Mouse (Mus musculus) forebrain, embryonic 15.5 days (tissue): ENCODE results near the gene Bend3. TPM values are rescaled to one million over a fixed set of nuclear protein-coding genes. Genes with fewer than 3 reads are reported as not detected.
"Not testable (repeated sequence)": the region's sequence is repeated elsewhere in the genome, so short reads cannot be mapped to it uniquely, and the experiment has no call there.

Experiments
- ATAC-seq: fragments of 200-750 bp; cut with Nextera tagmentation; replicated peaks from 2 replicates; pipeline ENCODE4 v1.8.0; 2017; ENCODE audit warnings: mild to moderate bottlenecking, moderate TSS enrichment, moderate library complexity
- H3K27ac ChIP-seq: fragments of 300-500 bp; sonication (generic); replicated peaks from 2 replicates; pipeline ENCODE4 v1.5.1; 2015; ENCODE audit warnings: mild to moderate bottlenecking, inconsistent platforms
- H3K27me3 ChIP-seq: fragments of 300-500 bp; sonication (generic); 2 replicates; pipeline ENCODE4 v1.6.1; 2015; ENCODE audit warnings: inconsistent platforms
- H3K36me3 ChIP-seq: fragments of 300-500 bp; sonication (generic); 2 replicates; pipeline ENCODE4 v1.6.1; 2015; ENCODE audit warnings: mild to moderate bottlenecking, inconsistent platforms
- H3K4me1 ChIP-seq: fragments of 300-500 bp; sonication (generic); 2 replicates; pipeline ENCODE4 v1.6.1; 2015; ENCODE audit warnings: inconsistent platforms
- H3K4me2 ChIP-seq: fragments of 300-500 bp; sonication (generic); replicated peaks from 2 replicates; pipeline ENCODE4 v1.6.1; 2015; ENCODE audit warnings: mild to moderate bottlenecking, inconsistent platforms
- H3K4me3 ChIP-seq: fragments of 300-500 bp; sonication (generic); 2 replicates; pipeline ENCODE4 v1.5.1; 2015; ENCODE audit warnings: mild to moderate bottlenecking, inconsistent platforms
- H3K9ac ChIP-seq: fragments of 300-500 bp; sonication (generic); replicated peaks from 2 replicates; pipeline ENCODE4 v1.6.1; 2015; ENCODE audit warnings: mild to moderate bottlenecking, inconsistent platforms
- H3K9me3 ChIP-seq: fragments of 300-500 bp; sonication (generic); 2 replicates; pipeline ENCODE4 v1.6.1; 2016; ENCODE audit warnings: inconsistent platforms
- WGBS: fragments of 180-500 bp; shearing (Covaris S2); methylation state at CpG from one replicate; pipeline ENCODE4 v1.1.7; 2015; ENCODE audit warnings: mixed read lengths; 5-methylcytosine and 5-hydroxymethylcytosine counted together
- polyA plus RNA-seq: library from polyadenylated mRNA; unstranded; fragments of >200 nt; fragmentation: Nextera tagmentation; extraction: Ambion mirVana; gene quantifications from 2 replicates; pipeline ENCODE4 v1.2.1, GENCODE M21; 2015

Bend3 gene
- polyA plus RNA-seq, 1 experiment from 2014 or later = 4.2 TPM

GRCm38 (mm10) chr10:43512976-43513375, 34.3 kb downstream of the Bend3 start:
- no peak overlapping the region for H3K4me3 ChIP-seq
- no peak for ATAC-seq
- H3K27me3 ChIP-seq = no peaks in the 10 kb centered on the region
- H3K36me3 ChIP-seq = peaks cover 45% of the 10 kb centered on the region
- H3K9me3 ChIP-seq = no peaks in the 10 kb centered on the region
- peaks cover 4% of the 10 kb centered on the region; the same call in 1 of the 2 replicates for H3K4me1 ChIP-seq
- 96% methylated on average over 10 of the region's 10 CpGs for WGBS
- no peak overlapping the region for H3K27ac ChIP-seq
- no peak overlapping the region for H3K9ac ChIP-seq
- no peak overlapping the region for H3K4me2 ChIP-seq

- no peaks in the 10 kb centered on the region for H3K9me3 ChIP-seq
- no peak for ATAC-seq
- H3K4me3 ChIP-seq = no peak overlapping the region
- H3K4me1 ChIP-seq = peaks cover 4% of the 10 kb centered on the region; the same call in 1 of the 2 replicates
- no peaks in the 10 kb centered on the region for H3K27me3 ChIP-seq
- 72% methylated on average over 6 of the region's 6 CpGs for WGBS
- no peak overlapping the region for H3K4me2 ChIP-seq
- no peak overlapping the region for H3K9ac ChIP-seq
- no peak overlapping the region for H3K27ac ChIP-seq
- peaks cover 19% of the 10 kb centered on the region; the same call in 1 of the 2 replicates for H3K36me3 ChIP-seq
These were observed 38.5 kb downstream of the Bend3 start for GRCm38 (mm10) chr10:43516992-43517660.

GRCm38 (mm10) chr10:43517836-43518235, 39.2 kb downstream of the Bend3 start:
- peaks cover 4% of the 10 kb centered on the region; the same call in 1 of the 2 replicates for H3K4me1 ChIP-seq
- 54% methylated on average over 4 of the region's 4 CpGs for WGBS
- no peak for ATAC-seq

DNA sequence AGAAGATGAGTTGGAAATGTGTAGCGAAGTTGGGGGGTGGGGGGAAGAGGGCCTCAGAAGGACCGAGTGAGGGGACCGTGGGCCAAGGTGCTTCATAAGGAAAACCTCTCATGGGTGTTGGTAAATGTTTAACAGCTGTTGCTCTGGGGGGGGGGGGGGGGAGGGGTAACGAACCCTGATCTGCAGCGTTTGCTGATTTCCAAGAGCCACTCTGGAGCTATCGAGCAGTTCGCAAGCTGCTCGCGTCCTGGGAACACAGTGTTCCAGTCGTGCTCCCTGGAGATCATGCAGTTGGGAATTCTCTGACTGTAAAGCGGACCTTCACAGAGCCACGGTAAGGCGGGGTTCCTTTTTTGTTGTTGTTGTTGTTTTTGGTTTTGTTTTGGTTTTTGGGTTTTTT, 39.7 kb downstream of the Bend3 start:
- Histone ChIP-seq H3K36me3 (peaks cover 10% of the 10 kb centered on the region; the same call in 1 of the 2 replicates), H3K4me1 (peaks cover 4% of the 10 kb centered on the region; the same call in 1 of the 2 replicates), H3K4me3 (no peak overlapping the region), H3K9ac (no peak overlapping the region), H3K4me2 (no peak overlapping the region), H3K9me3 (no peaks in the 10 kb centered on the region), H3K27me3 (no peaks in the 10 kb centered on the region), H3K27ac (no peak overlapping the region)
- no peak for ATAC-seq
- 88% methylated on average over 11 of the region's 13 CpGs for WGBS

More at GRCm38 (mm10) chr10:43517836-43518235, 39.2 kb downstream of the Bend3 start:
- Histone ChIP-seq H3K9ac (no peak overlapping the region), H3K36me3 (peaks cover 15% of the 10 kb centered on the region; the same call in 1 of the 2 replicates), H3K27ac (no peak overlapping the region), H3K4me3 (no peak overlapping the region), H3K4me2 (no peak overlapping the region), H3K27me3 (no peaks in the 10 kb centered on the region), H3K9me3 (no peaks in the 10 kb centered on the region)

GRCm38 (mm10) chr10:43519977-43520376, 41.3 kb downstream of the Bend3 start:
- Histone ChIP-seq H3K4me1 (peaks cover 4% of the 10 kb centered on the region; the same call in 1 of the 2 replicates), H3K4me2 (no peak overlapping the region), H3K27ac (no peak overlapping the region), H3K9ac (no peak overlapping the region), H3K27me3 (no peaks in the 10 kb centered on the region), H3K4me3 (no peak overlapping the region), H3K36me3 (0 out of 2 replicates have a peak, but pooled peaks cover 7% of the 10 kb centered on the region), H3K9me3 (no peaks in the 10 kb centered on the region)
- WGBS = 97% methylated on average over 2 of the region's 2 CpGs
- no peak for ATAC-seq

DNA sequence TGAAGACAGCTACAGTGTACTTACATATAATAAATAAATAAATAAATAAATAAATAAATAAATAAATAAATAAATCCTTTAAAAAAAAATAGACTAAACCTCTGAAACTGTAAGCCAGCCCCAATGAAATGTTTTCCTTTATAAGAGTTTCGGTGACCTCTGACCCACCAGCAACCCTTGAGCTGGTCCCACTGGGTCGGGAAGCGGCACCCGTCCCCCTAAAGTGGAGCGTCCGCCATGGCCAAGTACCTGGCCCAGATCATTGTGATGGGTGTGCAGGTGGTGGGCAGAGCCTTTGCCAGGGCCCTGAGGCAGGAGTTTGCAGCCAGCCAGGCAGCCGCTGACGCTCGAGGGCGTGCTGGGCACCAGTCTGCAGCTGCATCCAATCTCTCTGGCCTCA, 45.3 kb downstream of the Bend3 start, which contains the start of gene Gm9803:
Gene Gm9803 (plus strand): TSS at position 154 of the 400 bp plus-strand sequence.
- peaks cover 13% of the 10 kb centered on the region for H3K4me1 ChIP-seq
- not testable (repeated sequence) for H3K4me2 ChIP-seq, H3K27me3 ChIP-seq, H3K4me3 ChIP-seq, ATAC-seq, H3K27ac ChIP-seq, H3K9me3 ChIP-seq, H3K9ac ChIP-seq
- peaks cover 13% of the 10 kb centered on the region; the same call in 1 of the 2 replicates for H3K36me3 ChIP-seq
- 96% methylated on average over 10 of the region's 10 CpGs for WGBS

GRCm38 (mm10) chr10:43527283-43528269, 48.9 kb downstream of the Bend3 start:
- ATAC-seq = peak; percentile 81

DNA sequence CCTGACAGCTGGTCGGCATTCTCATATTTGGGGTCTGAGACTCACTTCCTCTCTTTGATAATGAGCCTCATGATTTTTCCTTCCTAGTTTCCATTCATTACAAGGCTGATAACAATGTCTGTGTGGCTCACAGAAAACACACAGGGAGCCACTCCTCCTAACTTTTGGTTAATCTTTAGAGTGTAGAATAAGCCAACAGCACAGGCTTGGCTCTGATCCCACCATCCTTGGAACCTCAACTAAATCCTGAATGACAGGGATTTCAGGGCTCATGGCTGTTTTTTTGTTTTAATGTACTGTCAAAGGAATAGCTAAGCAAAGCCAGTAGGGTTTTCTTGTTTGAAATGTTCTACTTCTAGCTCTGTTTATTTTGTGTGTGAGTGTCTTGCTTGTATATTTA, 55.8 kb downstream of the Bend3 start:
- H3K36me3 ChIP-seq = peaks cover 33% of the 10 kb centered on the region
- 63% methylated on average over 1 of the region's 1 CpGs for WGBS
- no peaks in the 10 kb centered on the region for H3K9me3 ChIP-seq
- H3K4me1 ChIP-seq = peaks cover 7% of the 10 kb centered on the region
- ATAC-seq = no peak
- no peaks in the 10 kb centered on the region for H3K27me3 ChIP-seq
- H3K4me2 ChIP-seq = no peak overlapping the region
- H3K9ac ChIP-seq = no peak overlapping the region
- no peak overlapping the region for H3K27ac ChIP-seq
- no peak overlapping the region for H3K4me3 ChIP-seq

More at GRCm38 (mm10) chr10:43527283-43528269, 48.9 kb downstream of the Bend3 start:
- no peak overlapping the region for H3K4me2 ChIP-seq
- peaks cover 13% of the 10 kb centered on the region for H3K4me1 ChIP-seq
- H3K36me3 ChIP-seq = peaks cover 45% of the 10 kb centered on the region
- WGBS = 13% methylated on average over 15 of the region's 15 CpGs
- peak overlapping the region; percentile 10; the same call in 1 of the 2 replicates for H3K9ac ChIP-seq
- no peak overlapping the region for H3K4me3 ChIP-seq
- peak overlapping the region; percentile 84 for H3K27ac ChIP-seq
- no peaks in the 10 kb centered on the region for H3K9me3 ChIP-seq
- no peaks in the 10 kb centered on the region for H3K27me3 ChIP-seq

- peaks cover 4% of the 10 kb centered on the region for H3K36me3 ChIP-seq
- no peak overlapping the region for H3K9ac ChIP-seq
- no peak overlapping the region for H3K27ac ChIP-seq
- ATAC-seq = no peak
- no peaks in the 10 kb centered on the region for H3K9me3 ChIP-seq
- no peak overlapping the region for H3K4me2 ChIP-seq
- H3K4me1 ChIP-seq = peaks cover 18% of the 10 kb centered on the region
- H3K27me3 ChIP-seq = no peaks in the 10 kb centered on the region
- H3K4me3 ChIP-seq = no peak overlapping the region
- WGBS = 92% methylated on average over 7 of the region's 7 CpGs
These were observed 59.0 kb downstream of the Bend3 start for GRCm38 (mm10) chr10:43537652-43538051.

DNA sequence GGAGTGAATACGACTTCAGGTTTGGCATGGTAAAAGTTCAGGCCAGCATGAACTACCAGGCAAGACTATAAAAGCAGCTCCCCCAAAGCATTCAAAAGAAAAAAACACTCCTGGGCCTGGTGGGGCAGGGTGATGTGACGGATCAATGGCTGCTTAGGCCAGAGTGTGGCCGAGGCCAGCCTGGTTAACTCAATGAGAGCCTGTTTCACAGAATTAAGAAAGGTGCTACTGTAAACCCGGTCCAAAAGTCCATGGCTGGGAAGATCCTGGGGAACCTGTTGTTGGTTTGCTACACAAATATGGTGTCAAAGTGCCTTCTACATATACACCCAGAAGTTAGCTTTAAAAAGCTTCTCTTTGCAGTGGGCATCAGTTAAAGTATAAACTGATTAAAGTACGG, 60.2 kb downstream of the Bend3 start:
- Histone ChIP-seq H3K27me3 (no peaks in the 10 kb centered on the region), H3K4me3 (no peak overlapping the region), H3K9me3 (no peaks in the 10 kb centered on the region), H3K27ac (no peak overlapping the region), H3K4me1 (peaks cover 18% of the 10 kb centered on the region), H3K4me2 (no peak overlapping the region), H3K9ac (no peak overlapping the region), H3K36me3 (no peaks in the 10 kb centered on the region)
- WGBS = 83% methylated on average over 5 of the region's 5 CpGs
- ATAC-seq = no peak

- ATAC-seq = no peak
- H3K9ac ChIP-seq = peak overlapping the region; percentile 88
- peak overlapping the region; percentile 86 for H3K4me3 ChIP-seq
- H3K9me3 ChIP-seq = no peaks in the 10 kb centered on the region
- no peaks in the 10 kb centered on the region for H3K27me3 ChIP-seq
- WGBS = 15% methylated on average over 12 of the region's 12 CpGs
- peaks cover 18% of the 10 kb centered on the region for H3K4me1 ChIP-seq
- no peaks in the 10 kb centered on the region for H3K36me3 ChIP-seq
- peak overlapping the region; percentile 60 for H3K4me2 ChIP-seq
- H3K27ac ChIP-seq = no peak overlapping the region
These were observed 61.2 kb downstream of the Bend3 start for GRCm38 (mm10) chr10:43539746-43540310.
